Mouse (Mus musculus) embryonic stem cell, embryonic (primary cell): ENCODE results near the gene Fgfr2.

ENCODE experiments used
- CTCF ChIA-PET, 4 experiments: fragments of 300-600 bp in 2 of 4; fragments of 350-600 bp in 2 of 4; sonication (Branson Sonifier 250); formaldehyde crosslinking; loops; one replicate each; lab custom pipeline; 2022; ENCODE audit warnings: inconsistent platforms in 2 of 4; lab: Charles Lee
- POLR2A ChIA-PET, 4 experiments: fragments of 300-600 bp in 2 of 4; fragments of 350-600 bp in 2 of 4; sonication (Branson Sonifier 250); formaldehyde crosslinking; loops; one replicate each; lab custom pipeline; 2022; ENCODE audit warnings: antibody characterized with exemption in 4 of 4, inconsistent platforms in 1 of 4; lab: Charles Lee

Gene Fgfr2

GRCm38 (mm10) chr7:130664629-130665028 lies 2458.5 kb downstream of the Fgfr2 start:
- POLR2A ChIA-PET = interaction anchor here in 2 of 4 experiments (1.0 to 3.0 kb wide), 3 partner anchors 9 to 19 kb away, joined by 3 to 53 read pairs (median 6); no protein-coding TSS in a partner anchor

GRCm38 (mm10) chr7:130664037-130664436 lies 2459.1 kb downstream of the Fgfr2 start:
- ChIA-PET POLR2A (interaction anchor here in 2 of 4 experiments (1.0 to 3.0 kb wide), 4 partner anchors 8 to 130 kb away, joined by 3 to 53 read pairs (median 12); no protein-coding TSS in a partner anchor), CTCF (no interaction called here)

More at GRCm38 (mm10) chr7:130664629-130665028, 2458.5 kb downstream of the Fgfr2 start:
- CTCF ChIA-PET = no interaction called here

- ChIA-PET CTCF (interaction anchor here (0.6 to 1.5 kb wide), 12 partner anchors 9 to 297 kb away, joined by 3 to 11 read pairs (median 4); no protein-coding TSS in a partner anchor), POLR2A (interaction anchor here (0.6 to 3.0 kb wide), 39 partner anchors 9 to 314 kb away, joined by 3 to 53 read pairs (median 5); no protein-coding TSS in a partner anchor)
Observed at GRCm38 (mm10) chr7:130662869-130663268, 2460.3 kb downstream of the Fgfr2 start.

- CTCF ChIA-PET = interaction anchor here in 3 of 4 experiments (0.6 to 1.5 kb wide), 12 partner anchors 9 to 297 kb away, joined by 3 to 13 read pairs (median 5); no protein-coding TSS in a partner anchor
- POLR2A ChIA-PET = interaction anchor here in 3 of 4 experiments (0.6 to 3.0 kb wide), 30 partner anchors 9 to 131 kb away, joined by 3 to 53 read pairs (median 6); no protein-coding TSS in a partner anchor
Observed at GRCm38 (mm10) chr7:130662250-130662649, 2460.9 kb downstream of the Fgfr2 start.

GRCm38 (mm10) chr7:130659129-130659528 lies 2464.0 kb downstream of the Fgfr2 start:
- ChIA-PET POLR2A (interaction anchor here in 3 of 4 experiments (0.6 to 6.9 kb wide), 7 partner anchors 9 to 106 kb away, joined by 3 to 76 read pairs (median 4); no protein-coding TSS in a partner anchor), CTCF (interaction anchor here in 1 of 4 experiments (0.6 kb wide), 1 partner anchor 54 kb away, joined by 3 read pairs; no protein-coding TSS in a partner anchor)

- CTCF ChIA-PET = no interaction called here
- POLR2A ChIA-PET = interaction anchor here in 2 of 4 experiments (0.5 to 6.9 kb wide), 3 partner anchors 10 to 75 kb away, joined by 4 to 76 read pairs (median 23); no protein-coding TSS in a partner anchor
Observed at GRCm38 (mm10) chr7:130657751-130658150, 2465.4 kb downstream of the Fgfr2 start.

GRCm38 (mm10) chr7:130656965-130657364 lies 2466.2 kb downstream of the Fgfr2 start:
- ChIA-PET CTCF (no interaction called here), POLR2A (interaction anchor here in 2 of 4 experiments (0.7 to 6.9 kb wide), 3 partner anchors 9 to 124 kb away, joined by 3 to 76 read pairs (median 29); no protein-coding TSS in a partner anchor)

GRCm38 (mm10) chr7:130654562-130654961 lies 2468.6 kb downstream of the Fgfr2 start:
- ChIA-PET POLR2A (interaction anchor here in 3 of 4 experiments (0.9 to 6.9 kb wide), 8 partner anchors 7 to 23 kb away, joined by 3 to 76 read pairs (median 3); no protein-coding TSS in a partner anchor), CTCF (no interaction called here)

GRCm38 (mm10) chr7:130653036-130653555 lies 2470.1 kb downstream of the Fgfr2 start:
- CTCF ChIA-PET = interaction anchor here in 2 of 4 experiments (0.5 to 1.8 kb wide), 2 partner anchors 48 to 86 kb away, joined by 3 to 5 read pairs; no protein-coding TSS in a partner anchor
- POLR2A ChIA-PET = interaction anchor here in 3 of 4 experiments (0.5 to 4.1 kb wide), 26 partner anchors 8 to 182 kb away, joined by 3 to 23 read pairs (median 4); no protein-coding TSS in a partner anchor

- POLR2A ChIA-PET = interaction anchor here in 3 of 4 experiments (0.6 to 7.7 kb wide), 12 partner anchors 7 to 1294 kb away, joined by 3 to 76 read pairs (median 4); no protein-coding TSS in a partner anchor
- CTCF ChIA-PET = no interaction called here
Observed at GRCm38 (mm10) chr7:130650621-130651020, 2472.5 kb downstream of the Fgfr2 start.

GRCm38 (mm10) chr7:130649257-130649656 lies 2473.9 kb downstream of the Fgfr2 start:
- ChIA-PET CTCF (interaction anchor here in 2 of 4 experiments (0.7 kb wide), 2 partner anchors 44 to 163 kb away, joined by 3 to 4 read pairs; no protein-coding TSS in a partner anchor), POLR2A (interaction anchor here in 3 of 4 experiments (0.7 to 7.7 kb wide), 24 partner anchors 9 to 252 kb away, joined by 3 to 76 read pairs (median 4); no protein-coding TSS in a partner anchor)

GRCm38 (mm10) chr7:130648061-130648460 lies 2475.1 kb downstream of the Fgfr2 start:
- CTCF ChIA-PET = interaction anchor here in 1 of 4 experiments (1.4 kb wide), 1 partner anchor 43 kb away, joined by 5 read pairs; no protein-coding TSS in a partner anchor

GRCm38 (mm10) chr7:130646762-130647139 lies 2476.4 kb downstream of the Fgfr2 start:
- CTCF ChIA-PET = interaction anchor here in 3 of 4 experiments (0.8 to 2.4 kb wide), 8 partner anchors 9 to 115 kb away, joined by 3 to 8 read pairs (median 4); no protein-coding TSS in a partner anchor
- POLR2A ChIA-PET = interaction anchor here in 3 of 4 experiments (0.6 to 7.7 kb wide), 78 partner anchors 8 to 305 kb away, joined by 3 to 76 read pairs (median 7); partner anchors contain the start of genes Ate1 (in 1 of the 3), Nsmce4a (in 1 of the 3) and Plekha1 (in 1 of the 3)

More at GRCm38 (mm10) chr7:130648061-130648460, 2475.1 kb downstream of the Fgfr2 start:
- POLR2A ChIA-PET = interaction anchor here in 3 of 4 experiments (0.5 to 7.7 kb wide), 30 partner anchors 10 to 913 kb away, joined by 3 to 76 read pairs (median 8); partner anchors contain the start of gene Nsmce4a (in 1 of the 3)

- POLR2A ChIA-PET = interaction anchor here (0.5 to 7.7 kb wide), 103 partner anchors 9 to 717 kb away, joined by 3 to 76 read pairs (median 6); partner anchors contain the start of genes 2310057M21Rik (in 1 of the 4), Ate1 (in 1 of the 4), Nsmce4a (in 1 of the 4) and Plekha1 (in 1 of the 4)
- CTCF ChIA-PET = interaction anchor here in 3 of 4 experiments (0.7 to 2.4 kb wide), 10 partner anchors 9 to 116 kb away, joined by 3 to 8 read pairs (median 4); no protein-coding TSS in a partner anchor
Observed at GRCm38 (mm10) chr7:130645994-130646761, 2477.0 kb downstream of the Fgfr2 start.

- CTCF ChIA-PET = interaction anchor here in 3 of 4 experiments (0.6 to 2.4 kb wide), 7 partner anchors 8 to 537 kb away, joined by 3 to 8 read pairs (median 5); no protein-coding TSS in a partner anchor
- POLR2A ChIA-PET = interaction anchor here (0.5 to 7.7 kb wide), 90 partner anchors 8 to 717 kb away, joined by 3 to 76 read pairs (median 6); partner anchors contain the start of genes 2310057M21Rik (in 1 of the 4), Ate1 (in 1 of the 4), Nsmce4a (in 1 of the 4) and Plekha1 (in 1 of the 4)
Observed at GRCm38 (mm10) chr7:130645332-130645993, 2477.7 kb downstream of the Fgfr2 start.

GRCm38 (mm10) chr7:130640681-130641080 lies 2482.5 kb downstream of the Fgfr2 start:
- ChIA-PET POLR2A (interaction anchor here in 2 of 4 experiments (0.5 to 2.3 kb wide), 4 partner anchors 9 to 27 kb away, joined by 3 to 9 read pairs (median 4); no protein-coding TSS in a partner anchor), CTCF (no interaction called here)
